ENCODE assay signal across 8 mouse cellular contexts in the genomic region with DNA sequence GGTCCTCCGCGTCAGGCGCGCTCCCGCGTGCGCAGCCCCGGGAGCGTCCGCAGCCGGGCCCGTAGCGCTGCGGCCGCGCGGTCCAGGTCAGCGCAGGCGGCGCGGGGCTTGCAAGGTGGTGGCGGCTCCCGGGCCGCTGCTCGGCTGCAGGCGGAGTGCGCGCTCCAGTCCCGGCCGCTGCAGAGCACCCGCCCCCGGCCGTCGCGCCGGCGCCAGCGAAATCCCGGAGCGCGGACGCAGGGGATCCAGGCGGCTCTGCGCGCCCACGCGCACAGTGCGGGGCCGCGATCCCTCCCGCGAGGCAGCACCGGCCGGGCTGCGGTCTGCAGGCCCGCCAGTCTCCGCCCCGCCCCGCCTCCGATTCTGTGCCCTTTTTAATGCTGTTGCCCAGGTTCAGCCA. TPM values are rescaled to one million over a fixed set of nuclear protein-coding genes. Genes with fewer than 3 reads are reported as not detected.
A peak's percentile ranks its signal among the peaks of the same experiment; 100 is the strongest.
DNase-seq lines count a peak whose midpoint lies in the region; ATAC-seq lines count a peak whose summit lies in the region.

A gene (minus strand): TSS at position 146 of the 400 bp plus-strand sequence.

- no peaks in the 10 kb centered on the region for H3K27me3 ChIP-seq in hindbrain, embryonic 15.5 days

- peak; percentile 79 for ATAC-seq in activated CD4-positive, CD25-positive, alpha-beta regulatory T cell, adult 4 months
- ATAC-seq in hindbrain, embryonic 15.5 days (ENCODE audit: low FRiP score, low read depth) = peak; percentile 97

- H3K4me2 ChIP-seq in hindbrain, embryonic 15.5 days = peak within 1 kb of the TSS; percentile 89

- H3K4me1 ChIP-seq in hindbrain, embryonic 15.5 days (replicated peaks) = peaks cover 45% of the 10 kb centered on the region

- no peaks in the 10 kb centered on the region for H3K36me3 ChIP-seq in hindbrain, embryonic 15.5 days

- peak within 1 kb of the TSS; percentile 91 for H3K27ac ChIP-seq in hindbrain, embryonic 15.5 days (replicated peaks)

- WGBS in hindbrain, embryonic 15.5 days = under 1% methylated on average over 38 of the region's 60 CpGs

- H3K9ac ChIP-seq in hindbrain, embryonic 15.5 days = peak within 1 kb of the TSS; percentile 80

- H3K4me3 ChIP-seq in hindbrain, embryonic 15.5 days = peak within 1 kb of the TSS; percentile 76

- H3K9me3 ChIP-seq in hindbrain, embryonic 15.5 days = no peaks in the 10 kb centered on the region

- peak; percentile 84 to 88 for DNase-seq in cerebellum, postnatal 36 days
- DNase-seq in gastrocnemius, adult 18-20 months (ENCODE audit: low spot score) = peak; percentile 81
- DNase-seq in left cerebral cortex, adult 18-20 months (ENCODE audit: low spot score in 2 of 2) = peak; percentile 89 to 94
- DNase-seq in lung, postnatal 4 days = peak; percentile 93 to 96
- DNase-seq in right cerebral cortex, adult 2 months (ENCODE audit: low spot score in 2 of 2) = peak; percentile 81 to 82
- DNase-seq in urinary bladder, adult 2 months (ENCODE audit: low spot score) = peak; percentile 79

RNA-seq across cellular contexts. Expression of the gene that starts here (rescaled TPM):
- under 1 TPM; 0.66 to 0.73 TPM for polyA plus RNA-seq in activated CD4-positive, CD25-positive, alpha-beta regulatory T cell, adult 4 months (2017; shearing (Covaris generic))
- 1 to 10 TPM; 2.9 to 3.0 TPM for total RNA-seq in gastrocnemius, adult 18-20 months (2021)
- polyA plus RNA-seq in hindbrain, embryonic 15.5 days (2015; fragmentation: Nextera tagmentation; extraction: Ambion mirVana) = 19.2 and 21.1 TPM in 2 replicates
- total RNA-seq in left cerebral cortex, adult 18-20 months (2021) = 10 to 100 TPM; 87.4 to 93.8 TPM
- 16.3 and 22.2 TPM in 2 replicates for polyA plus RNA-seq in urinary bladder, adult 2 months (2012; rRNA removed)

Comparison
In these comparisons a context has a peak if more than half of its experiments do, and no peak if none do; other contexts are left out.
1. Peak in every context shown above with its lines: DNase-seq, ATAC-seq, H3K4me3 ChIP-seq and H3K27ac ChIP-seq.
2. RNA of the gene that starts here (total RNA-seq): 87.4 to 93.8 TPM in left cerebral cortex, adult 18-20 months; 2.9 to 3.0 TPM in gastrocnemius, adult 18-20 months; every median in the first group is over 10 times any median in the second.
3. RNA of the gene that starts here (polyA plus RNA-seq): 19.2 to 21.1 TPM in hindbrain, embryonic 15.5 days and 16.3 to 22.2 TPM in urinary bladder, adult 2 months; 0.66 to 0.73 TPM in activated CD4-positive, CD25-positive, alpha-beta regulatory T cell, adult 4 months; every median in the first group is over 10 times any median in the second.
4. Peak in ATAC-seq in activated CD4-positive, CD25-positive, alpha-beta regulatory T cell, adult 4 months; RNA of the gene not detected or under 1 TPM.